Mouse (Mus musculus) small intestine, adult 2 months (tissue): ENCODE measurements around the gene Lfng. TPM values are rescaled to one million over a fixed set of nuclear protein-coding genes. Genes with fewer than 3 reads are reported as not detected.
A peak's percentile ranks its signal among the peaks of the same experiment; 100 is the strongest.

ENCODE experiments used
- H3K27ac ChIP-seq: fragments of 200-500 bp; 2 replicates; pipeline ENCODE4 v1.5.1; 2012; ENCODE audit warnings: low read depth, low read length, control low read depth, inconsistent platforms; ENCODE audit not compliant: insufficient read depth
- H3K27me3 ChIP-seq: fragments of 200-500 bp; 2 replicates; pipeline ENCODE4 v1.6.1; 2012; ENCODE audit warnings: mild to moderate bottlenecking, moderate library complexity, low read length, inconsistent platforms; ENCODE audit not compliant: control insufficient read depth, insufficient read depth
- H3K36me3 ChIP-seq: fragments of 200-500 bp; 2 replicates; pipeline ENCODE4 v1.6.1; 2012; ENCODE audit warnings: mild to moderate bottlenecking, low read length, control low read depth, inconsistent platforms; ENCODE audit not compliant: control insufficient read depth, insufficient read depth
- H3K4me1 ChIP-seq: fragments of 200-500 bp; 2 replicates; pipeline ENCODE4 v1.6.1; 2012; ENCODE audit warnings: low read length, inconsistent platforms, mixed read lengths; ENCODE audit not compliant: control insufficient read depth, insufficient read depth, insufficient read length
- H3K4me3 ChIP-seq: fragments of 200-500 bp; 2 replicates; pipeline ENCODE4 v1.5.1; 2012; ENCODE audit warnings: low read depth, mild to moderate bottlenecking, control low read depth, inconsistent platforms, low read length, moderate library complexity
- CTCF ChIP-seq: fragments of 200-500 bp; IDR thresholded peaks from 2 replicates; pipeline ENCODE4 v1.5.1; 2012; ENCODE audit warnings: low read depth, mild to moderate bottlenecking, control low read depth, inconsistent platforms, low read length, moderate library complexity, mixed read lengths; ENCODE audit not compliant: insufficient replicate concordance, insufficient read length; ENCODE audit errors: extremely low read depth
- POLR2A ChIP-seq: fragments of 200-500 bp; IDR thresholded peaks from 2 replicates; pipeline ENCODE4 v1.6.1; 2012; ENCODE audit warnings: low read depth, mild to moderate bottlenecking, control low read depth, inconsistent platforms, low read length, moderate library complexity
- WGBS: fragments of 180-500 bp; shearing (Covaris S2); methylation state at CpG from one replicate; pipeline ENCODE4 v1.1.7; 2018; 5-methylcytosine and 5-hydroxymethylcytosine counted together
- polyA plus RNA-seq: library from polyadenylated mRNA; depleted of rRNA; stranded (reverse); fragments of >200 nt; gene quantifications from 2 replicates; pipeline ENCODE4 v1.2.3, GENCODE M21; 2012

Gene Lfng
- polyA plus RNA-seq, 1 experiment = 29.9 TPM

- TF ChIP-seq CTCF (no peak), POLR2A (no peak)
- Histone ChIP-seq H3K27me3 (no peaks in the 10 kb centered on the region), H3K4me3 (peak overlapping the region; percentile 88), H3K36me3 (no peaks in the 10 kb centered on the region), H3K4me1 (peaks cover 15% of the 10 kb centered on the region), H3K27ac (no peak overlapping the region)
- WGBS = 70% methylated on average over 13 of the region's 13 CpGs
Observed at GRCm38 (mm10) chr5:140647031-140647760, 40.1 kb downstream of the Lfng start.

- Histone ChIP-seq H3K27me3 (no peaks in the 10 kb centered on the region), H3K27ac (no peak overlapping the region), H3K4me3 (peak overlapping the region; percentile 88), H3K36me3 (no peaks in the 10 kb centered on the region), H3K4me1 (peaks cover 15% of the 10 kb centered on the region)
- 4% methylated on average over 13 of the region's 13 CpGs for WGBS
- TF ChIP-seq CTCF = no peak
- no peak for TF ChIP-seq POLR2A
Observed at GRCm38 (mm10) chr5:140647821-140648518, 40.9 kb downstream of the Lfng start.

GRCm38 (mm10) chr5:140648519-140649100, 41.5 kb downstream of the Lfng start, which contains the start of gene Ttyh3:
Gene Ttyh3 (minus strand): TSS chr5:140649031.
- no peak within 1 kb of the TSS; the same call in 1 of the 2 replicates for H3K27ac ChIP-seq
- H3K36me3 ChIP-seq = no peaks in the 10 kb centered on the region
- H3K4me1 ChIP-seq = peaks cover 15% of the 10 kb centered on the region
- peak within 1 kb of the TSS; percentile 88 for H3K4me3 ChIP-seq
- under 1% methylated on average over 45 of the region's 62 CpGs for WGBS
- TF ChIP-seq POLR2A = peak; percentile 11; the same call in 1 of the 2 replicates
- no peak for TF ChIP-seq CTCF
- H3K27me3 ChIP-seq = no peaks in the 10 kb centered on the region

GRCm38 (mm10) chr5:140649101-140649667, 42.1 kb downstream of the Lfng start:
- 3% methylated on average over 26 of the region's 26 CpGs for WGBS
- Histone ChIP-seq H3K27ac (no peak overlapping the region), H3K4me3 (peak overlapping the region; percentile 56), H3K36me3 (no peaks in the 10 kb centered on the region), H3K27me3 (no peaks in the 10 kb centered on the region), H3K4me1 (peaks cover 20% of the 10 kb centered on the region)
- TF ChIP-seq POLR2A (no peak), CTCF (no peak)

DNA sequence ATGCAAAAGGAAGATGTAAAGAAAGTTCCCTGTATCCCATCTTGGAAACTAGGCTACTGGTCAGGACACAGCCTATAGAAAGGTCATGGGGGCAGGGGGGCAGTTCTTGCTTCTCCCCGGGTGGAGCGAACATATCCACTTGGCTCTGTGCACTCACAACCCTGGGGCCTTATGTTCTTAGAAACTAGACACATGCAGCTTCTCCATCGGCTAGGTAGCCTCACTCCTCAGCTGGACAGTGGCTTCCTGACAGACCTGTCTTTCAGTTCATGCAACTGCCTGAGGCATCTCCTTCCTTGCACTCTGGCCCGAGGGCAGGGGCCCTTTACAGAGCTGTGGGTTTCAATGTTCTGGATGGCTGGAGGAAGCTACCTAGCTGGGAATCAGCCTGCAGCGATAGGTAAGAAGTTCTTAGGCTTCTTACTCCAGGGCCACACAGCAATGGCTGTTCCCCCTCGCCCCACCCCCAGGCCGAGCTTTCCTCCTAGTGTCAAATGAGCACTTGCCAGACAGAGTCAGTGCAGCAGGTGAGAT, 42.8 kb downstream of the Lfng start:
- H3K4me3 ChIP-seq = no peak overlapping the region
- no peaks in the 10 kb centered on the region for H3K36me3 ChIP-seq
- WGBS = 51% methylated on average over 7 of the region's 7 CpGs
- no peaks in the 10 kb centered on the region for H3K27me3 ChIP-seq
- no peak overlapping the region for H3K27ac ChIP-seq
- peaks cover 26% of the 10 kb centered on the region for H3K4me1 ChIP-seq
- TF ChIP-seq POLR2A (no peak), CTCF (no peak)

- TF ChIP-seq CTCF = no peak
- no peak for TF ChIP-seq POLR2A
- 85% methylated on average over 11 of the region's 11 CpGs for WGBS
- peaks cover 28% of the 10 kb centered on the region for H3K4me1 ChIP-seq
- H3K4me3 ChIP-seq = no peak overlapping the region
- H3K36me3 ChIP-seq = no peaks in the 10 kb centered on the region
- H3K27ac ChIP-seq = no peak overlapping the region
- no peaks in the 10 kb centered on the region for H3K27me3 ChIP-seq
Observed at GRCm38 (mm10) chr5:140651231-140651630, 44.1 kb downstream of the Lfng start.

GRCm38 (mm10) chr5:140652587-140652986, 45.5 kb downstream of the Lfng start:
- 86% methylated on average over 7 of the region's 7 CpGs for WGBS
- Histone ChIP-seq H3K4me3 (no peak overlapping the region), H3K4me1 (peaks cover 26% of the 10 kb centered on the region), H3K27ac (no peak overlapping the region), H3K27me3 (no peaks in the 10 kb centered on the region), H3K36me3 (no peaks in the 10 kb centered on the region)
- TF ChIP-seq CTCF (no peak), POLR2A (no peak)
